Mouse (Mus musculus) kidney, adult 8-10 months (tissue): ENCODE measurements around the gene Eps15l1.

Experiments
- DNase-seq, 2 experiments: peaks; one replicate each; pipeline ENCODE4 v3.0.0; 2022

The Eps15l1 gene

DNA sequence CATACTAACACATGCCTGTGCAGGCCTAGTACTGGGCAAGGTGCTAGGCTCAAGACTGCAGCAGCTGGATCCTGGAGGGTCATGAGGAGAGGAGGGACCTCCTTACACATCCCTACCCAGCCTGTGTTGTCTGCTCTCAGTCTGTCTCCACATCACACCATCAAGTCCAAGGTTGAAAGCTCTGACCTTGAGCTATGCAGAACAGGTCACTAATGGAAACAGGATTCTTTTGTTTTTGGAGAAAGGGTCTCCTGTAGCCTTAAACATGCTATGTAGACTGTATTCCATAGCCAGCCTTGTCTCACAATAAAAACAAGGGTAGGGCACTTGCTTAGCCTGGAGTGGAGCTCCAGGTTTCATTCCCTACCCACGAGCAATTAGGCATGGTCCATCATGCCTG lies 72.3 kb downstream of the Eps15l1 start:
- no peak for DNase-seq

DNA sequence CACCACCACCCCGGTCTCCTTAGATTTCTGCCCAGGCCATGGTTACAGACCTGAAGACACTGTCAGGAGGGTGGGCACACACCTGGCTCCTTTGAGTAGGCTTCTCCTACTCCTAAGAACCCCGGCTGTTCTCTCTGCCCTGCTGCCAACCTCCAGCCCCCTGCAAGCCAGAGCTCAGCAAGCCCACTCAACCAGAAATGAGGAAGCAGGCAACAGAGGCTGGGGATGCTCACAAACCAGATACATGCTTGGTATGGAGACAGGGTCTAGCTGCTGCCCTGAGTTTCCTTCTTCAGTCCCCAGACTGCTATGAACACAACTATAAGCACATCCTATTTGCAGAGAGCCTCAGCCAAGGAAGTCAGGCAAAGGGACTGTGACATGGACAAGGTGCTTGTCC lies 73.1 kb downstream of the Eps15l1 start:
- DNase-seq: no peak

DNA sequence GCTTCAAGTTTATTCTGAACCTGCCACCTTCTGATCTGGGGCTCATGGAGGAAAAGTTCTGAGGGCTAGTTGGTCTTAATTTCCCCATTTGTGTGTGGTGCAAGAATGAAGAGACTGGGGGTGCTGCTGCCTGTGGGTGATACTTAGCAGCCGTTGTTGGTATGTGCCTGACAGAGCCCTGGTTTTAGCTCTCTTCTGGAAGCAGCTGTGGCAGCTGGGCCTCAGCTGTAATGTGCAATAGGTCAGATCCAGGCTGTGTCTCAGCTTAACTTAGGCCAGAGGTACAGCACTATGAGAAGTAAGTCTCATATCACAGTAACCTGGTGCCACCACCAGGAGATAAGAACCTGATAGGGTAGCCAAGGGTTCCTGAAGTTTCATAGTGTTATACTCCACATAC lies 73.7 kb downstream of the Eps15l1 start:
- no peak for DNase-seq

DNA sequence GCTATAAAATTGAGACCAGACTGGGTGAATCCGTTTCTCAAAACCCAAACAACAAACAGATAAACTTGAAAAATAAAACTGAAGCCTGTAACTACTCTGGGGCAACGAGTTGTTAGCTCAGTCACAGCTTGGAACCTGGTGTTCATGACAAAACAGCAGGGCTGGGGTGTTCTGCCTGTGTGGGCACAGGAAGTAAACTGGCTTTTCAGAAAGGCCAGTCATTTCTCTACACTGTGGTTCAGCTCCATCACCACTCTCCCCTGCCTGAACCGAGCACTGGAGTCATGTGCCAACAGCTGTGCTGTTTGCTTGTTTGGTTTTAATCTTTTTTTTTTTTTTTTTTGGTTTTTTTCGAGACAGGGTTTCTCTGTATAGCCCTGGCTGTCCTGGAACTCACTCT lies 77.5 kb downstream of the Eps15l1 start:
- DNase-seq: no peak

DNA sequence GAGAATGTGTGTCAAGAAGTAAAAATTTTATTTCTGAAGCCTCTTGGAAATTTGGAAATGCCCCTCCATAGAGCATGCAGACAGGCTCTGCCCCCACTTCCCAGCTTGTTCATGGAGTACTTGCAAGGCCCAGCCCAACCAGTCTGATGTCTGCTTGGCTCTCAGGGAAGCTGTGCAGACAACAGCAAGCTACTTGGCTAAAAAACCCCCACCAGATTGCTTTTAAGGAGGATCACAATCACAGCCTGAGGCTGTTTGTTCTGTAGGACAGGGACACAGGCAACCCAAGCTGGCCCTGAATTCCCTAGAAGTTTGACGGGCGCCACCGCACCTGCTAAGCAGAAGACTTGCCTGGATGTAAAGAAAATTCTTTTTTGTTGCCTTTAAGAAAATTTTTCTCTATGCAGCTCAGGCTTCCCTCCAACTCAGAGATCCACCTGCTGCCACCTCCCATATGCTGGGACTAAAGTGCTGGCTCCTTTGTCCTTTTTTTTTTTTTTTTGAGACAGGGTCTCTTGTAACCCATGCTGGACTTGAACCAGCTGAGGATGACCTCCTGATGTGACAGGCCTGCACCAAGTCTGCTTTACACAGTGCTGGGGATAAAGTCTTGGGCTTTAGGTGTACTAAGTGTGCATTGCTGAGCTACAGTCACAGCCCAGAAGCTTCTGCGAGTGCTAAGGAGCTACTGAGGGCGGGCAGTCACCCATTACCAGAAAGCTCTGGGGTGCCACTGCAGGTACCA lies 78.5 kb downstream of the Eps15l1 start:
- no peak for DNase-seq

DNA sequence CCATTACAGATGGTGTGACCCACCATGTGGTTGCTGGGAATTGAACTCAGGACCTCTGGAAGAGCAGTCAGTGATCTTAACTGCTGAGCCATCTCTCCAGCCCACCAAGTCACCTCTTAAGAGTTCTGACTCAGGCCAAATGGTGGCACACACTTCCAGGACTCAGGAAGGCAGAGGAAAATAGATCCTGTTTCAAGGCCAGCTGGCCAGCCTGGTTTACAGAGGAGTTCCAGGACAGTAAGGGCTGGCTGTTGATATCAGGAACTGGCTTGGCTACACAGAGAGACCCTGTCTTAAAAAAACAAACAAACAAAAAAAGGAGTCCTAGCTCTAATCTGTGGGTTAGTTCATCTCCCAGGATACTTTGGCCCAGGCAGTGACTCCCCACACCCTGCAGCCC lies 84.2 kb downstream of the Eps15l1 start:
- no peak for DNase-seq

DNA sequence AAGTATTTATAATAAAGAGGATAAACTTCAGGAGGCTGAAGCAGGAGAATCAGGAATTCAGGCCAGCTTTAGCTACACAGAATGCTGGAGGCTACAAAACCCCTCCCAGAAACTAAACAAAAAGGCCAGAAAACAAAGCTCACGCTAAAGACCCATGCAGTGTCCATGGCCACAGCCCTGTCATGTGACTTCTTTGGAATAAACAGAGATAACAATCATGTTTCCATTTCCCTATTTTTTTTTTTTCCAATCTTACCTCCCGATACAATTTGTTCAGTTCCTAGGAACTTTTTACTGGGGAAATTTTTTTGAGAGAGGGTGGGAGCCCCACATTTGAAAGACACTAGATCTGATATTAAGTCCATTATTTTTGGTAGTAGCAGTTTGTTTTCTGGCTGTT lies 85.0 kb downstream of the Eps15l1 start:
- peak in 1 of 2 experiments; percentile 51 for DNase-seq

DNA sequence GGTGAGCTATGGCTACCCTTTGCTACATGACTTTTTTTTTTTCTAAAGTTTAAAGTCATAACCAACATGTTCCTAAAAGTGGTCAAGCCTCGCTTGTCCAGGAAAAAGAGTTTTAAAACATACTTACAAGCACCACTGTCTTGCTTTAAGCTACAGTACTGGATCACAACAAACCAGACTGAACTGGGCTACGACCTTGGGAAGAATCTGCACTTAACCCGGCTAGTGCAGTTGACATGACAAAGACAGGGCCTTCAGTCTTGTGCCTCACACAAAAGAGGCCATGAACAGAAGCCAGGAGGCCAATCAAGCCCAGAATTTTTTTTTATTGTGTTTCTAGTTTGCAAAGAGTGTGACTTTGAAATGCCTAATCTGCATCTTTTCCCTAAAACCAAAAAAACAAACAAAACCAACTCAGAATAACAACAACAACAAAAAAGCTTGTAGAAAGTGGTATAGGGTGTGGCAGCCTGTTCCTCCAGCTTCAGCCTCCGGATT lies 87.1 kb downstream of the Eps15l1 start:
- DNase-seq: no peak

DNA sequence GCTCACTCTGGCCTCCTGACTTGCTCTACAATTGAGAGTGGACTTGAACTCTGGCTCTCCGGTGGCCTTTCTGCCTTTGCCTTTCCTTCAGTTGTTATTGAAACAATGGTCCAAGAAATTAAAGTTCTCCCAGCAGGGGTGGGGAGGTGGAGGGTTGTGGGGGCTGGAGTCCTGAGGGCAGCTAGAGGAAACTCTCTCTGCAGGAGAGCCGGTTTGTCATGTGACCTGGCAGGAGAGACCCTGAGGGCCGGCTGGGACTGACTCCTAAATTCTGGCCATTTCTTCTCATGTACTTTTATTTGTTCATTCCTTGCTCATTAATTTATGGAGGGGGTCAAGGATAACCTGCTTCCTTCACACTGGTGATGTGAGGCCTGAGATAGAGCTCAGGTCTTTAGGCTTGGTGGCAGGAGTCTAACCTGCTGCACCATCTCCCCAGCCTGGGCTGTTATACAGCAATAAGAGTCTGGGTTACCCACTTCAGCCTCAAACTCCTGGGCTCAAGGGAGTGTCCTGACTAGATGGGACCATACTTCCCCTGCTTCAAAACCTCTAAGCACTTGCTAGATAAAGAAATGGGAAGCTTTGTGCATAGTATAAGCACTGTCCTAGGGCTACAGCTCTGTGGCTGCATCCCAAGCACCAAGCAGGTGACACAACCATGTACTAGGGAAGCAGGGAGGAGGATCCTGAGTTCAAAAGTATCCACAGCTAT lies 87.7 kb downstream of the Eps15l1 start:
- no peak for DNase-seq

DNA sequence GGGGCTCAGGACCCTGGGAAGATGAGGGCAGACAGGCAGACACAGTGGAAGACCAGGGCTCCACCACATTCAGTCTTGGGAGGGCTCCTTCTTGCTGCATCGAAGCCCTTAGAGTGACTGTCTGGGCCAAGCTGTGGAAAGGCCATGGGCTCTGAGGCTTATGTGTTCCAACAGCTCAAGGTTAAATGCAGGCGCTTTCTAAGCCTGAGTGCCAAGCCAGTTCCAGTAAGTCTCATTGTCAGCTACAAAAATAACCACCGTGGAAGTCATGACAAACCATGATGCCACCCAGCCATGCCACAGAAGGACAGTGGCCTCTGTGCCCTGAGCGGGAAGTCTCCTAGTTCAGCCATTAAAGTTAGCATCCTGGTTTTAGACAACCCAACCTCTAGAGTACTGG lies 89.6 kb downstream of the Eps15l1 start:
- no peak for DNase-seq

DNA sequence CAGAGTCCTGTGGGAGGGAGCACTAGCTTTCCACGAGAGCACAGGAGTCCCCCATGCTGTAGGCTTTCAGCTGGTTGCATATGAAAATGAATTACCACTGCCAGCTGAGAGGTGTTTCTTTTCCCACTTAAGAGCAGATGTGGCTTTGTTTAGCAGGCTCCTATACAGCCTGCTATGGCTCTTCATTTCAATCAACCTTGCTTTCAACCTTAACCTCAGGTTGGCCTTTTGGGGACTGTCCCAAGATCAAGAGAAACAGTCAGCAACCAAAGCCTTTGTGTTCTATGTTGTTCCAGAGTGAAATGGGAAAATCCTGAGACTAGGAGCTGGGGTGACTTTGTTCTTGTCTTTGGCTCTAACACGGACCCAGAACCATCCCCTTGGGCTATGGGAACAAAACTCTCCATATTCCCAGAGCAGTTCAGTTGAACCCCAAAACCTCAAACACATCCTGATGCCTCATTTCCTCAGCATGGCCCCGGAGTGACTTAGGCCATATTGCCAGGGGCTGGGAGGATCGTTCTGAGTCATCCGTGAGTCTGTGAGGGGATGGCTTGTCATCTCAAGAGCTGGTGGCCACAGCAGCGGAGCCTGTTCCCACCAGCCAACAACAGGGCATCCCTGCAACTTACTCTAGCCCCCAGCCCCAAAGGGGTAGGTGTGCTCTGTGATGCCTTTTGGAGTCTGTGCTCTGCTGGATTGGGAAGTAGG lies 90.3 kb downstream of the Eps15l1 start:
- DNase-seq: no peak

DNA sequence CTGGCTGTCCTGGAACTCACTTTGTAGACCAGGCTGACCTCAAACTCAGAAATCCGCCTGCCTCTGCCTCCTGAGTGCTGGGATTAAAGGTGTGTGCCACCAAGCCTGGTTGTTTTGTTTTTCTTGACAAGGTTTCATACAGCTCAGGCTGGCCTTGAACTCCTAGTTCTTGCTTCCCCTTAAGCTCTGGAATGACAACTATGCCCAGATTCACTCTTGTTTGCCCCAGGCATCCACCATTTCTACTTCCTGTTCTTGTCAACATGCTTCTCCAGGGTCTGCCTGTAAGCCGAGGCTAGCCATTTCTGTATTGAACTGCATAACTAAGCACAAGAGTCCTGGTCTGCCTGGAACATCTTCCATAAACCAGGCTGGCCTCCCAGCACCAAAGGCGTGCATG lies 92.1 kb downstream of the Eps15l1 start:
- no peak for DNase-seq

DNA sequence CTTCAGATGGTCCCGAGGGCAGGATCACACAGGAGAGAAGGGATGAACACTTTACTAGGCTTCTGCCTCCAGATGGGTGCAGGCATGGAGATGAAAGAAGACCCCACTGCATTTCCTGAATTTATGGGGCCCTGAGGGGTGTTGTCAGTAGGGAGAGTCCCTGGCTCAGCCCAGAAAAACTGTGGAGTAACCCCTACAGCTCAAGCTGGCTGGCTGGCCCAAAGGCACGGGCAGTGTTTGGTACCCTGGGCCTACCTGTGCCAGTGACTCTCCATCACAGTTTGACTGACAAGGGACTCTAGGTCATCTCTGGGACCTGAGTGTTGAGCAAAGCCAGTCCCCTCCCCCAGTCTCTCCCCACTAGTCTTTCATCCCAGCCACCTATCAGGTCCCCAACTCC lies 96.6 kb downstream of the Eps15l1 start:
- no peak for DNase-seq

DNA sequence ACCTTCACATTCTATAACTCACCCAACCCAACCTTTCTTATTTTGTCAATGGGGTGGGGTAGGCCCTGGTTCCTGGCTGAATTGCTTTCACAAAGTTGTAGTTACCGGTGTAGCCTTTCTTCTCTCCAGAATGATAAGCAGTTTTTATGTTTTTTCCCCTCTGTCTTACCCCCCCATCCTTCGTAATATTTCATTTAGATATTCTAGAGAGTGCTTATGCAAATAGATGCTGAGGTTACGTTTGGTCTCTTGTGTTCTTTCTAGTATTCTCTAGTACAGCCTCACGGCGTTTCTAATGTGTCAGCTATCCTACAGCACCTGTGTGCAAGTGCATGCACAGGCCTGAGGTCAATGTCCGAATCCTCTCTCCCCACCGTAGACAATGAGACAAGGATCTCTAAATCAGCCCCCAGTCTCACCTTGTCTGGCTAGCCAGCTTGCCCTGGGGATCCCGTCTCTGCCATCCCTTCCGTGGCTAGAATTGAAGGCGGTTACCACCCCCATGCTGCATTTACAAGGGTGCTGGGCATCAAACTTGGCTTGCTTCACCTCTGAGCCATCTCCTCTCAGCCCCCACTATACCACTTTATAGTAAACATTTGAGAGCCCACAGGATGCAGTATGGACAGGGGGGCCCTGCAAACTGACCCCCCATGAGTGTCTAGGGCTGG lies 97.1 kb downstream of the Eps15l1 start:
- DNase-seq: no peak

DNA sequence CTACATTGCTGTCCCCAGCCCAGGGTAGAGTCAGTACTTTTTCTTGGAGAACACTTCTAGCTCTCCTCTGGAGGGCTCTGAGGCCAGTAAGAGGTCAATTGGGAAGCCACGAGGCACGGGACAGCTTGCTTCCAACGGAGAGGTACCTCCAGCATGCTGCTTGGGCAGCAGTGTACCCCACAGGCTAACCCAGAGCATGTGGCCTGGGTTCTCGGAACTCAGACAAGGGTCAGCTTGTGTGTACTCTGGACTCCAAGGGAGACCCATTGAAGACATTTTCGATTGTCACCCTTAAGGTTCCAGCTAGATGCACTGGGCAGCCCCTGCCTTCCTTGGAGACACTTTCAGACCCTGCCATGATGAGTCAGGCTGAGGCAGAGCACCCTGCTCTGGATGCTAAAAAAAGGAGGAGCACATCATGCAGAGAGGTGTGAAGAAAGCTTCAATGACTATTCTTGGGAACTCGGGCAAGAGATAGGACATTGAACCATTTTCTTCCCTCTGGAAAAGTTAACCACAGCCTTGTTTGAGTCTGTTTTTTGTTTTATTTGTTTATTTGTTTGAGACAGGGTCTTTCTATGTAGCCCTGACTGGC lies 98.0 kb downstream of the Eps15l1 start:
- DNase-seq: no peak

DNA sequence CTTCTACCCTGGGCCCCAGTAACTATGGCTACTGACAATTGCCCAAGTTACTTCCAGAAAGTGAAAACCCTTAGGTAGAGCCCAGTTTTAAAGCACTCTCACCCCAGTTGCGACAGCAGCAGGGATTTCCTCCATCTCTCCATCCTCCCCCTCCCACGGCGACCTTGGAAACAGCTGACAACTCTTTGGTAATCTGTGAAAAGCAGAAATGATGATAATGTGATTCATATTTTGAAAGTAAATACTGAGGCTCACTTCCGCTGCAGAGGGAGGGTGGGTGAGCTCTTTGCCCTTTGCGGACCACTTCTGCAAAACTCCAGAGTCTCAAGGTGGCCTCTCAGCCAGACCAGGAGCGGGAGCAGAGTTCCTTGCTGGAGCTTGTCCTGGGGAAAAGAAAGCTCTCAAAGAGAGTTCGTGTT lies 98.8 kb downstream of the Eps15l1 start:
- no peak for DNase-seq

DNA sequence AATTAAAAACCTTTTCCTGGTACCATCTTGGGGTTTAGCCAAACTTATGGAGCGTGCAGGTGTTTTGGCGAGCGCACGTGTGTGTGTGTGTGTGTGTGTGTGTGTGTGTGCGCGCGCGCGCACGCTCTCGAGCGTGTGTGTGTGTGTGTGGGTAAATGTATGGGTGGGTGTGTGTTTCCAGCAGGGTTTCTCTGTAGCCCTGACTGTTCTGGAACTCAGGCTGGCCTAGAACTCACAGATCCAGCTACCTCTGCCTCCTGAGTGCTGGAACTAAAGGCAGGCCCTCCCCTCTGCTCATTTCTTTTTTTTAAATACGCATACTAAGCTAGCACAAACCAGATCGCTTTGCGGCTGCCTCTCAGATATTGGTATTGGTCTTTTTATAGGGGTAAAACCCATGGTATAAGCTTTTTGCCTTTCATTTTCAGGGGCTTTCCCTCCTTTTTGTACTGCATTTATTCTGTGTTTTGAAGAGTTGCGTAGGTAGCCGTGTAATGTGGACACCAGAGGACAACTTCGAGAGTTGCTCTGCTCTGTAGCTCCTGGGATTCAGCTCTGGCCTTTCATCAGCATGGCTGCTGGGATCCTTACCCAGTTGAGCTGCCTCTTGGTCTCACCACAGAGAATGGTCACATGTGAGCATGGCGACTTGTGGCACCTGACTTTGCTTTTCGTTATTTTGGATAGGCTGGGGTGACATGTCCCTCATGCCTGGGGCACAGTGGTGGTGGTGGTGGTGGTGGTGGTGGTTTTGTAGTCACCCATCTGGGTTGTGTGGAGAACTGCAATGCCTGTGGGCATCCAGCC lies 99.4 kb downstream of the Eps15l1 start:
- DNase-seq: no peak

DNA sequence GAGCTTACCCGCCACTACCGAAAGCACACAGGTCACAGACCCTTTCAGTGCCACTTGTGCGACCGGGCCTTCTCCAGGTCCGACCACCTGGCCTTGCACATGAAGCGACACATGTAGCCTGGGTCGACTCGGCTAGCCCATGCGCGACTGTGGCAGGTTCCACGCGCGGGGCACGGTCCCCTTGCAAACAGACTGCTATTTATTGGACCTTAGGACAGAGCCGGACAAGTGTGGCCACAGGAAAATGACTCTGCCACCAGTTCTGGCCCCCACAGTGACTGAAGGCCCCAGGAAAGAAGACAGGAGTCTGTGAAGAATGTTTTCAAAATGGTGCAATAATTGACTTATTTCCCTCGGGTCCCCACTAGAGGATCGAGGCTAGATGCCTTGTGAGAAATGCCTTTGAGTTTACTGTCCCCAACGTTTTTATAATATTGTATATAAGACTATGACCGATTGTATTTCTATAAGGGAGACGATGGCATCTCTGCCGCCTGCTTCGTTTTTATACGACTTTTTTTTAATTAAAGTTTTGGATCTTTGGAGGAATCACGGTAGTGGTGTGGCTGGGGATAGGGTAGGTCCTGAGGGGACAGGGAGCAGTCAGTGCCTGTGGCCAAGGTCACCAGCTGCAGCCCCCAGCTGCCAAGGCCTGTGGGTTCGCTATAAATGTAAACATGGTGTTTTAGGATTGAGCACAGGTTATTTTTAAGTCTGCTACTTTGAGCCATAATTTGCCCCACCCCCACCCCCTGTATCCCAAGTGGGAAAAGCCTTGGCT lies 100.3 kb downstream of the Eps15l1 start:
- no peak for DNase-seq

DNA sequence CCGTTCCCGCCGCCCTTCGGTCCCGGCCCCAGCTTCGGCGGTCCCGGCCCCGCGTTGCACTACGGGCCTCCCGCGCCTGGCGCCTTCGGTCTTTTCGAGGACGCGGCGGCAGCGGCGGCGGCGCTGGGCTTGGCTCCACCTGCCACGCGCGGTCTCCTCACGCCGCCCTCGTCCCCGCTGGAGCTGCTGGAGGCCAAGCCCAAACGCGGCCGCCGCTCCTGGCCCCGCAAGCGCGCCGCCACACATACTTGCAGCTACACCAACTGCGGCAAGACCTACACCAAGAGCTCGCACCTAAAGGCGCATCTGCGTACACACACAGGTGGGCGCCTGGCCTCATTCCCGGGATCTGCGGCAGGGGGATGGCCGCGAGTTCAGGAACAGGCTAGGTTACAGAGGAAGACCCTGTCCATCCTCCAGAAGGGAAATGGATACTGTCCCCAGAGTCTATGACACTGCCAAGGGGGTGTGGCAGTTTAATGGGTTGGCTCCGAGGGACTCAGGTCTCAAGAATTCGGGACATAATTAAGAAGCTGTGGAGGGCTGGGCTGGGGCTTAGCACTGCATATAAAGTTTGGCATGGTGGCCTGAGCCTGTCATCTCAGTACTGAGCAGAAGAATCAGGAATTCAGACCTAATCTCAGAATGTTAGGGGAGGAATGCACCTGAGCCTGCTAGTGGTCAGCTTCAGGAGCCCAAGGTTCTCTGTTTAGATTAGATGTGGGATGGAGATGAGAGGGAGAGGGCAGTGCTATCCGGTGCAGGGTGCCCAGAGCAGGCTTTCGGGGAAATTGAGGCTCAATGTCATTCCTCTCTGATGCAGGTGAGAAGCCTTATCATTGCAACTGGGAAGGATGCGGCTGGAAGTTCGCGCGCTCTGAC lies 101.1 kb downstream of the Eps15l1 start:
- no peak for DNase-seq

DNA sequence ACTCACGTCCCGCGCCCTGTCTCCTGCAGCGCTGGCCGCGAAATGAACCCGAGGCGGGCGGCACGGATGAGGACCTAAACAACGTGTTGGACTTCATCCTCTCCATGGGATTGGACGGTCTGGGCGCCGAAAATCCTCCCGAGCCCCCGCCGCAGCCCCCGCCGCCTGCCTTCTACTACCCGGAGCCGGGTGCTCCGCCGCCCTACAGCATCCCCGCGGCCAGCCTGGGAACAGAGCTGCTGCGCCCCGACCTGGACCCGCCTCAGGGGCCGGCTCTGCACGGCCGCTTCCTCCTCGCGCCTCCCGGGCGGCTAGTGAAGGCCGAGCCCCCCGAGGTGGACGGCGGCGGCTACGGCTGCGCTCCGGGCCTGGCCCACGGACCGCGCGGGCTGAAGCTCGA lies 101.9 kb downstream of the Eps15l1 start:
- no peak for DNase-seq
